Mouse (Mus musculus): ENCODE data around the gene Brinp3. TPM values are rescaled to one million over a fixed set of nuclear protein-coding genes. Genes with fewer than 3 reads are reported as not detected.

The Brinp3 gene
- total and polyA plus RNA-seq, 2 experiments from 2014 or later = 32.2 to 59.0 TPM

DNA sequence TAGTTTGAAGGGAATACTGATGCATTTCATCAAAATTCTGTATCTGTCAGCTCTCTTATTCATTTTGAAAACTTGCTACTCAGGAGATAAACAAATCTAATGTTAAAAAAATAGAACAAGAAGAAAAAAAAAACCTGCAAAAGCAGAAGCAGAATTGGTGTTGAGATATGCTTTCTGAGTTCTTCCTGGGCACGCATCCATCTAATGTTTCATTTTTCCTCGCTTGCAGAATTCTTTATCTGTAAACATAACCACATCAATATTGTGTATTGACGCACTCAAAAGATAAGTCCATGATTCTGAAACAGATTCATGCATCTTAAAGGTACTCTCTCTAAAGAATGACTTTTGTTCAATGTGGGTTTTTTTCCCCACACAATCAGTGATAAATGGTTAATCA is 354.3 kb downstream of the Brinp3 start:
- no peaks in the 10 kb centered on the region for H3K27me3 ChIP-seq (ENCODE audit: insufficient read depth, low read length)
- H3K9me3 ChIP-seq (ENCODE audit: low read length) = no peaks in the 10 kb centered on the region
- no peak for ATAC-seq
- DNase-seq = no peak
- no peak for TF ChIP-seq CTCF (IDR thresholded peaks at IDR 0.05; ENCODE audit: low read depth)
- 75% methylated on average over 3 of the region's 3 CpGs for WGBS
- no peak overlapping the region for H3K4me2 ChIP-seq (ENCODE audit: low read depth)
- no peak overlapping the region for H3K27ac ChIP-seq (ENCODE audit: low read depth, low read length)
- H3K9ac ChIP-seq = no peak overlapping the region
- no peak overlapping the region for H3K4me3 ChIP-seq (ENCODE audit: low read depth, low read length)
- H3K4me1 ChIP-seq (ENCODE audit: insufficient read depth) = no peaks in the 10 kb centered on the region
- H3K36me3 ChIP-seq (ENCODE audit: insufficient read depth) = no peaks in the 10 kb centered on the region

DNA sequence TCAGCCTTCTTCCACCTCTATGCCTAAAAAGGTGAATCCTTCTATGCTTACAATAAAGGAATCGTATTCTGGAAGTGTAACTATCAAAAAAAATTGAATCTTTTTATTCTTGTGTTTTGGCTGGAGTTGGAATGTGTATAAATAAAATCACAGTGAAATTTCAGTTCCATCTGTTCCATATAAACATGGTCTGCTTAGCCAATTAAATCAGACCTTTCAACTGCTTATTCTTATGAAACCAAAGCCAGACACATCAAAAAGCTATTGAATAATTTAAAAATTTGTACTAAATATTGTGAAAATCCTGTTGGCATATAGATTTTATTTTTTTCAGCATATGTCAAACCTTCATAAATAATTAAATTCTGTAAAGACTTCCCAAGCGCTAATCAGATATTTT is 355.6 kb downstream of the Brinp3 start:
- H3K27ac ChIP-seq (ENCODE audit: low read depth, low read length) = no peak overlapping the region
- H3K36me3 ChIP-seq (ENCODE audit: insufficient read depth) = no peaks in the 10 kb centered on the region
- H3K27me3 ChIP-seq (ENCODE audit: insufficient read depth, low read length) = no peaks in the 10 kb centered on the region
- no peaks in the 10 kb centered on the region for H3K4me1 ChIP-seq (ENCODE audit: insufficient read depth)
- no peak overlapping the region for H3K4me3 ChIP-seq (ENCODE audit: low read depth, low read length)
- ATAC-seq = no peak
- WGBS = 49% methylated on average over 2 of the region's 2 CpGs
- peak; percentile 6 for DNase-seq
- no peak overlapping the region for H3K4me2 ChIP-seq (ENCODE audit: low read depth)
- H3K9me3 ChIP-seq (ENCODE audit: low read length) = no peaks in the 10 kb centered on the region
- no peak for TF ChIP-seq CTCF (IDR thresholded peaks at IDR 0.05; ENCODE audit: low read depth)
- H3K9ac ChIP-seq = no peak overlapping the region

DNA sequence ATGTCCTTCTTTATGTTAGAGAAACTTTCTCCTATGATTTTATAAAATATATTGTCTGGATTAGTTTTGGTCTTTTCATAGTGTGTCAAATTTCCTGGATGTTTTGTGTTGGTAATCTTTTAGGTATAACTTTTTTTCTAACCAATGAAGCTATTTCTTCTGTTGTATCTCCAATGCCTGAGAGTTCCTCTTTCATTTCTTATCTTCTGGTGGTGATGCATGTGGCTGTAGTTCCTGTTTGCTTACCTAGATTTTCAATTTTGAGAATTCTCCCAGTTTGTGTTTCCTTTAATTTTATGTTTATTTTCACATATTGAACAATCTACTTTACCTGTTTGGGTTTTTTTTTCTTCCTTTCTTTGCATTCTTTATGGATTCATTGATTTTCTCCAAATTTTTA is 404.1 kb downstream of the Brinp3 start:
- Histone ChIP-seq H3K27ac (ENCODE audit: low read depth, low read length) (no peak overlapping the region), H3K9ac (no peak overlapping the region), H3K4me1 (ENCODE audit: insufficient read depth) (no peaks in the 10 kb centered on the region), H3K4me2 (ENCODE audit: low read depth) (no peak overlapping the region), H3K27me3 (ENCODE audit: insufficient read depth, low read length) (no peaks in the 10 kb centered on the region), H3K36me3 (ENCODE audit: insufficient read depth) (no peaks in the 10 kb centered on the region), H3K4me3 (ENCODE audit: low read depth, low read length) (no peak overlapping the region), H3K9me3 (ENCODE audit: low read length) (peaks cover 5% of the 10 kb centered on the region; the same call in 1 of the 2 replicates)
- TF ChIP-seq CTCF (IDR thresholded peaks at IDR 0.05; ENCODE audit: low read depth) = no peak
- ATAC-seq (no peak), DNase-seq (no peak)

DNA sequence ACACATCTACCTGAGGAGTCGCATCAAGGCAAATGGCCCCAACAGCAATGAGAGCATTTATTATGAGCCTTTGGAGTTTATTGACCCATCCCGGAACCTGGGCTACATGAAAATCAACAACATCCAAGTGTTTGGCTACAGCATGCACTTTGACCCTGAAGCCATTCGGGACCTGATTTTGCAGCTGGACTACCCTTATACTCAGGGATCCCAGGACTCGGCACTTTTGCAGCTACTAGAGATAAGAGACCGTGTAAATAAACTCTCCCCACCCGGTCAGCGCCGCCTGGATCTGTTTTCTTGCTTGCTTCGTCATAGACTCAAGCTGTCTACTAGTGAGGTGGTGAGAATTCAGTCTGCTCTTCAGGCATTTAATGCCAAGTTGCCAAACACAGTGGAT is 407.1 kb downstream of the Brinp3 start:
- WGBS = 90% methylated on average over 9 of the region's 9 CpGs
- H3K9ac ChIP-seq = no peak overlapping the region
- H3K36me3 ChIP-seq (ENCODE audit: insufficient read depth) = no peaks in the 10 kb centered on the region
- TF ChIP-seq CTCF (IDR thresholded peaks at IDR 0.05; ENCODE audit: low read depth) = no peak
- 0 out of 2 replicates have a peak, but pooled peaks cover 5% of the 10 kb centered on the region for H3K9me3 ChIP-seq (ENCODE audit: low read length)
- H3K4me3 ChIP-seq (ENCODE audit: low read depth, low read length) = no peak overlapping the region
- no peak for DNase-seq
- no peak overlapping the region for H3K27ac ChIP-seq (ENCODE audit: low read depth, low read length)
- no peaks in the 10 kb centered on the region for H3K27me3 ChIP-seq (ENCODE audit: insufficient read depth, low read length)
- H3K4me2 ChIP-seq (ENCODE audit: low read depth) = no peak overlapping the region
- no peak for ATAC-seq
- no peaks in the 10 kb centered on the region for H3K4me1 ChIP-seq (ENCODE audit: insufficient read depth)

DNA sequence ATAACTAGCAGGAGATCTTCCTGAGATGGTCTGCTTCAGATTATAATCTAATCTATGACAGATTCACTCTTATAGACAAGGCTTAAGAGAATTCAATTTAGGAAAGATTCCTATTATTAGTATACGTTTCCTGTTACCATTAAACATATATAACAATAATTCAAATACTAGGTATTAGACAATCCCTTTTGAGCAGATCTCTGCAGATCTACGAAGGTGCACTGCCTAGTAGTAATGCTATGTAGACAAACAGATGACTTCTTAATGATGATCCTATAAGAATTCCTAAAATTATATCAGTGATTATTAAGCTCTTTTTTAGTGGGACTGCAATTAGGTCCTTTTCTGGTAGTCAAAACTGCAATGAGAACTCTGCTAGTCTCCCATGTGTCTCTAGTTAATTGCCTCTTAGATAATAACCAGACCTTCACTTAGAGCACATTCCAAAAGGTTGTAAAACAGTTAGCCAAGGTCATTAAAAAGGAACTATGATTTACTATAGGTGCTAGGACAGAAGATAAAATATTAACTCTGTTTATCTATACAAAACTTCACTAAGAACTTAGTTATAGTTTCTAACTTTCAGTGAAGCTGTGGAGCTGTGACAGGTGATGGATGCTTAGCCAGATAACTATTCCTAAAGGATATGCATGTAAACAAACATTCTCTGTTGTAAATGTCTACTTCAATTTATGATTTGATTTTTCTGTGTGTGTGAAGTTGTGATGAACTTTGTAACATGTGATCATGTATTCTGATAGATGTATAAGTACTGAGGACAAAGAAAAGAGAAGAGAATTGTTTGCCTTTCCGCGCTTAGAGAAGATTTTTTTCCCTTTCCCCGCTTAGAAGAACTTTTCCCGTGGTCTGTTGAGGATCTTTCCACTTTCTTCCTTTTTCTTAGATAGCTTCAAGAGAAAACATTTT is 445.2 kb downstream of the Brinp3 start:
- ATAC-seq (no peak), DNase-seq (no peak)
- no peak overlapping the region for H3K27ac ChIP-seq (ENCODE audit: low read depth, low read length)
- WGBS = 92% methylated on average over 6 of the region's 6 CpGs
- H3K9ac ChIP-seq = no peak overlapping the region
- no peaks in the 10 kb centered on the region for H3K27me3 ChIP-seq (ENCODE audit: insufficient read depth, low read length)
- no peak overlapping the region for H3K4me3 ChIP-seq (ENCODE audit: low read depth, low read length)
- H3K4me1 ChIP-seq (ENCODE audit: insufficient read depth) = no peaks in the 10 kb centered on the region
- no peak for TF ChIP-seq CTCF (IDR thresholded peaks at IDR 0.05; ENCODE audit: low read depth)
- no peaks in the 10 kb centered on the region for H3K9me3 ChIP-seq (ENCODE audit: low read length)
- H3K4me2 ChIP-seq (ENCODE audit: low read depth) = no peak overlapping the region
- no peaks in the 10 kb centered on the region for H3K36me3 ChIP-seq (ENCODE audit: insufficient read depth)
